Mouse (Mus musculus): ENCODE data around the gene Hgfac. TPM values are rescaled to one million over a fixed set of nuclear protein-coding genes. Genes with fewer than 3 reads are reported as not detected.

The Hgfac gene
- polyA plus RNA-seq, 1 experiment from 2014 or later, result 0.26 TPM

Small RNAs within 50 kb of the gene (microRNA-seq; reads per million reads assigned to microRNA genes)
- gene Mir3097, result 12.7 reads per million, percentile 32 among the genes with 10 or more reads in this experiment

Other genes starting within 250 kb of the Hgfac start
- 1.3 and 1.6 TPM in 2 replicates for gene Msantd1, start 133.5 kb upstream of the Hgfac start, polyA plus RNA-seq (2014; fragmentation: Nextera tagmentation; extraction: Ambion mirVana)
- 47.5 and 49.0 TPM in 2 replicates for gene Rgs12, start 92.1 kb upstream of the Hgfac start, polyA plus RNA-seq (2014; fragmentation: Nextera tagmentation; extraction: Ambion mirVana)
- gene Dok7, start 15.3 kb downstream of the Hgfac start, polyA plus RNA-seq (2014; fragmentation: Nextera tagmentation; extraction: Ambion mirVana), result 0.10 TPM in 1 of 2 replicates, not detected in the other
- gene Lrpap1, start 64.3 kb downstream of the Hgfac start, polyA plus RNA-seq (2014; fragmentation: Nextera tagmentation; extraction: Ambion mirVana), result 95.5 and 105 TPM in 2 replicates
- 0.05 TPM in 1 of 2 replicates, not detected in the other for gene Adra2c, start 236.8 kb downstream of the Hgfac start, polyA plus RNA-seq (2014; fragmentation: Nextera tagmentation; extraction: Ambion mirVana)

Data from midbrain, embryonic 11.5 days (tissue).